Mouse (Mus musculus): ENCODE measurements at regions not wholly inside any gene's neighbourhood (a gene's known extent, or its start where the extent isn't known, plus 50 kb on each side); places are given as distances from the start of the nearest gene placed in this dataset.

GRCm38 (mm10) chr10:17287141-17287540 is 435.9 kb upstream of the Cited2 start:
- WGBS, result 81% methylated on average over 2 of the region's 2 CpGs
- Histone ChIP-seq H3K27ac (ENCODE audit: low read depth, low read length) (no peak overlapping the region), H3K4me1 (ENCODE audit: control insufficient read depth, insufficient read depth, low read depth, low read length) (no peaks in the 10 kb centered on the region), H3K4me2 (ENCODE audit: low read length) (no peak overlapping the region), H3K4me3 (ENCODE audit: low read length) (no peak overlapping the region), H3K27me3 (replicated peaks; ENCODE audit: control insufficient read depth, insufficient read depth, low read length) (no peaks in the 10 kb centered on the region), H3K9me3 (ENCODE audit: control insufficient read depth, low read length) (no peaks in the 10 kb centered on the region), H3K9ac (ENCODE audit: low read depth, low read length) (no peak overlapping the region), H3K36me3 (ENCODE audit: control insufficient read depth, insufficient read depth, low read length) (no peaks in the 10 kb centered on the region)
- ATAC-seq, result no peak

GRCm38 (mm10) chr10:17288231-17288630 is 434.8 kb upstream of the Cited2 start:
- no peak overlapping the region for H3K9ac ChIP-seq (ENCODE audit: low read depth, low read length)

DNA sequence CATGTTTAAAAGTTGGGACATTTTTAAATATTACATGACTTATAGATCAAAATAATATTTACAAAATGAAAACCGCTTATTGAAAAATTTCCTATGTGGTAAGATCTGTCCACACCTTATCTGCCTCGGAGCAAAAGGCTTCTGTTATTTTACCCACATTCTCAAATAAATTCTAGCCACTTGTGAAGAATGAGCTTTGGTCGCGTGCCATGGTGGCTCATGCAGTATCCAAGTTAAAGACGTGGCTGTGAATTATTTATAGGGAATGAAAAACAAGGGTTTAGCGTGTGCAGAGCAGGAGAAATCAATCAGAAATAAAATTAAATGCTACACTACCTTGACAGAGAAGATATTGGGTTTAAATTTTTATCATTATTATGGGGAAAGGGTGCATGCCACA is 430.7 kb upstream of the Cited2 start:
- Histone ChIP-seq H3K27ac (ENCODE audit: low read depth, low read length) (no peak overlapping the region), H3K36me3 (ENCODE audit: control insufficient read depth, insufficient read depth, low read length) (no peaks in the 10 kb centered on the region), H3K4me3 (ENCODE audit: low read length) (no peak overlapping the region), H3K4me2 (ENCODE audit: low read length) (no peak overlapping the region), H3K27me3 (replicated peaks; ENCODE audit: control insufficient read depth, insufficient read depth, low read length) (no peaks in the 10 kb centered on the region), H3K4me1 (ENCODE audit: control insufficient read depth, insufficient read depth, low read depth, low read length) (no peaks in the 10 kb centered on the region), H3K9me3 (ENCODE audit: control insufficient read depth, low read length) (no peaks in the 10 kb centered on the region; the same call in 1 of the 2 replicates), H3K9ac (ENCODE audit: low read depth, low read length) (no peak overlapping the region)
- ATAC-seq, result no peak
- 81% methylated on average over 6 of the region's 6 CpGs for WGBS

More at GRCm38 (mm10) chr10:17288231-17288630, 434.8 kb upstream of the Cited2 start:
- Histone ChIP-seq H3K4me3 (ENCODE audit: low read length) (no peak overlapping the region), H3K9me3 (ENCODE audit: control insufficient read depth, low read length) (no peaks in the 10 kb centered on the region), H3K36me3 (ENCODE audit: control insufficient read depth, insufficient read depth, low read length) (no peaks in the 10 kb centered on the region), H3K27ac (ENCODE audit: low read depth, low read length) (no peak overlapping the region), H3K4me2 (ENCODE audit: low read length) (no peak overlapping the region), H3K27me3 (replicated peaks; ENCODE audit: control insufficient read depth, insufficient read depth, low read length) (no peaks in the 10 kb centered on the region), H3K4me1 (ENCODE audit: control insufficient read depth, insufficient read depth, low read depth, low read length) (no peaks in the 10 kb centered on the region)
- WGBS, result 26% methylated on average over 2 of the region's 2 CpGs
- no peak for ATAC-seq

DNA sequence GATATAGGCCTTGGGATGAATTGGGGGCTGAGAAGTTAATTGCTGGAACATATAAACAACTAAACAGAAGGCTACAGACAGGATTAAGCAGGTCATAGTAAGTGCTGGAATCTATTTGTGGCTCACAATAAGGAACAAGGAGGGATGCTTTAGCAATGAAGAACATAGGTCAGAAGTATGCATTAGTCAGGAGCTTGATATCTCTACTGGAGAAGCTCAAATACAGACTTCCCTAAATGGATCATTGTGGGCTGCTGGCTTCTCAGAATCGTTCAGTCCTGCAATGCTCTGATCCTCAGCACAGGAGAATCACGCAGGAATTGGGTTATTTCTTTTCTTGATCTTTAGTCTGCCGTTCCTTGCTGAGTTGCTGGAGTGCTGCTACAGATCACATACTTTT is 428.6 kb upstream of the Cited2 start:
- no peak overlapping the region for H3K4me2 ChIP-seq (ENCODE audit: low read length)
- no peak overlapping the region for H3K27ac ChIP-seq (ENCODE audit: low read depth, low read length)
- H3K36me3 ChIP-seq (ENCODE audit: control insufficient read depth, insufficient read depth, low read length), result no peaks in the 10 kb centered on the region
- no peaks in the 10 kb centered on the region for H3K27me3 ChIP-seq (replicated peaks; ENCODE audit: control insufficient read depth, insufficient read depth, low read length)
- no peak overlapping the region for H3K4me3 ChIP-seq (ENCODE audit: low read length)
- 85% methylated on average over 3 of the region's 3 CpGs for WGBS
- no peak for ATAC-seq
- no peaks in the 10 kb centered on the region; the same call in 1 of the 2 replicates for H3K9me3 ChIP-seq (ENCODE audit: control insufficient read depth, low read length)
- H3K4me1 ChIP-seq (ENCODE audit: control insufficient read depth, insufficient read depth, low read depth, low read length), result no peaks in the 10 kb centered on the region
- no peak overlapping the region for H3K9ac ChIP-seq (ENCODE audit: low read depth, low read length)

DNA sequence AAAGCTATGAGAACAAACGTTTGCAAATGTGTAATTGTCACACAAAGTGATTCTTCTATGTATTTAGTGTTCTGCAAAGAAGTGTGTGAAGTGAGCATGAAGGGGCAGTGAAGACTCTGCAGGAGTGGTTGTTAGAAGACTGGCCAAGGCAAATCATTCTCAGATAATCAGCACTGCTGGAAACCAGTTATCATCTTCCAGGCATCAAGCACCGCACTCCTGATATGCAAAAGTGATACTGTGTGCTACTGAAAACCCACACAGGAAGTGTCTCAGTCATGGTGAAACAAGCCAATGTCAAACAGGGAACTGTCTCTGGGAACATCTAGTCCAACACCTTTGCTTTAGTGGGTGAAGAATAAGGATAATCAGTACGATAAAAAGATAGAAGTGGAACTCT is 427.9 kb upstream of the Cited2 start:
- 84% methylated on average over 3 of the region's 3 CpGs for WGBS
- no peak for ATAC-seq
- Histone ChIP-seq H3K9ac (ENCODE audit: low read depth, low read length) (no peak overlapping the region), H3K36me3 (ENCODE audit: control insufficient read depth, insufficient read depth, low read length) (no peaks in the 10 kb centered on the region), H3K27ac (ENCODE audit: low read depth, low read length) (no peak overlapping the region), H3K4me3 (ENCODE audit: low read length) (no peak overlapping the region), H3K4me1 (ENCODE audit: control insufficient read depth, insufficient read depth, low read depth, low read length) (no peaks in the 10 kb centered on the region), H3K27me3 (replicated peaks; ENCODE audit: control insufficient read depth, insufficient read depth, low read length) (no peaks in the 10 kb centered on the region), H3K4me2 (ENCODE audit: low read length) (no peak overlapping the region), H3K9me3 (ENCODE audit: control insufficient read depth, low read length) (no peaks in the 10 kb centered on the region; the same call in 1 of the 2 replicates)

DNA sequence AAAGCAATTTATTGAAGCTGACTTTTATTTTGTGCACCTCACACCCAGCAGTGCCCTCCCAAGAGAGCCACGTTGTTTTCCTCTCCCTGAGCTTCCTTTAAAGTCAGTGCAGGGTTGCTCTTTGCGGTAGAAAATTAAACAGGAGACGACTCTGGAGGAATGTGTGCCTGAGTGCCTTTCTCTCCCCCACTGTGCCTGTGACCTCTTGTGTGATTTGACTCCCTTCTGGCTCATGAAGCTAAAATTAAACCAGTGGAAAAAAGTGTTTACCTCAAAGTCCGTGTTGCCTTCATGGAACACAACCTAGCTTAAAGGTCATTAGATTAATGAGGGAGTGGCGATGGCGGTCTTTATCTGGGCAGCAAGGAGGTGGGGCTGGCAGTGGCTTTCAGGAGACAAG is 423.4 kb upstream of the Cited2 start:
- Histone ChIP-seq H3K4me2 (ENCODE audit: low read length) (no peak overlapping the region), H3K4me1 (ENCODE audit: control insufficient read depth, insufficient read depth, low read depth, low read length) (no peaks in the 10 kb centered on the region), H3K27ac (ENCODE audit: low read depth, low read length) (no peak overlapping the region), H3K9ac (ENCODE audit: low read depth, low read length) (no peak overlapping the region), H3K9me3 (ENCODE audit: control insufficient read depth, low read length) (no peaks in the 10 kb centered on the region; the same call in 1 of the 2 replicates), H3K36me3 (ENCODE audit: control insufficient read depth, insufficient read depth, low read length) (no peaks in the 10 kb centered on the region), H3K4me3 (ENCODE audit: low read length) (no peak overlapping the region), H3K27me3 (replicated peaks; ENCODE audit: control insufficient read depth, insufficient read depth, low read length) (no peaks in the 10 kb centered on the region)
- ATAC-seq, result no peak
- WGBS, result 34% methylated on average over 6 of the region's 6 CpGs

DNA sequence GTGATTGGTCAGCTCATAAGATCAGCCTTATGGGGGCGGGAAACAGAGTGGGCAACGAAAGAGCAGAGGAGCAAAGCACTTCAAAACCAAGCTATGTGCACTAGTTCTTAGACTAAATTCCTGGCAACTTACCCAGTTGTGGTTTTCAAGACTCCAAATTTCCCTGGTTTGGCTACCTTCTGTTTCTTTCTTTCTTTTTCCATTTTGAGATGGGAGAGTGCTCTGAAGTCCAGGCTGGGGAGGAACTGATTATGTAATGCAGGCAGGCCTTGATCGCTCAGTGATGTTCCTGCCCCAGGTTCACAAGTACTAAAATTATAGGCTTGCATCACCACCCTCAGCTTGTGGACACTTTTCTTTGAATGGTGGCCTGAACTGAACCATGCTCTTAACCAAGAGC is 396.3 kb upstream of the Cited2 start:
- Histone ChIP-seq H3K27me3 (replicated peaks; ENCODE audit: control insufficient read depth, insufficient read depth, low read length) (no peaks in the 10 kb centered on the region), H3K4me2 (ENCODE audit: low read length) (no peak overlapping the region), H3K36me3 (ENCODE audit: control insufficient read depth, insufficient read depth, low read length) (no peaks in the 10 kb centered on the region), H3K9me3 (ENCODE audit: control insufficient read depth, low read length) (no peaks in the 10 kb centered on the region), H3K4me1 (ENCODE audit: control insufficient read depth, insufficient read depth, low read depth, low read length) (peaks cover 10% of the 10 kb centered on the region), H3K4me3 (ENCODE audit: low read length) (no peak overlapping the region), H3K27ac (ENCODE audit: low read depth, low read length) (no peak overlapping the region), H3K9ac (ENCODE audit: low read depth, low read length) (no peak overlapping the region)
- ATAC-seq, result no peak
- 97% methylated on average over 3 of the region's 3 CpGs for WGBS

DNA sequence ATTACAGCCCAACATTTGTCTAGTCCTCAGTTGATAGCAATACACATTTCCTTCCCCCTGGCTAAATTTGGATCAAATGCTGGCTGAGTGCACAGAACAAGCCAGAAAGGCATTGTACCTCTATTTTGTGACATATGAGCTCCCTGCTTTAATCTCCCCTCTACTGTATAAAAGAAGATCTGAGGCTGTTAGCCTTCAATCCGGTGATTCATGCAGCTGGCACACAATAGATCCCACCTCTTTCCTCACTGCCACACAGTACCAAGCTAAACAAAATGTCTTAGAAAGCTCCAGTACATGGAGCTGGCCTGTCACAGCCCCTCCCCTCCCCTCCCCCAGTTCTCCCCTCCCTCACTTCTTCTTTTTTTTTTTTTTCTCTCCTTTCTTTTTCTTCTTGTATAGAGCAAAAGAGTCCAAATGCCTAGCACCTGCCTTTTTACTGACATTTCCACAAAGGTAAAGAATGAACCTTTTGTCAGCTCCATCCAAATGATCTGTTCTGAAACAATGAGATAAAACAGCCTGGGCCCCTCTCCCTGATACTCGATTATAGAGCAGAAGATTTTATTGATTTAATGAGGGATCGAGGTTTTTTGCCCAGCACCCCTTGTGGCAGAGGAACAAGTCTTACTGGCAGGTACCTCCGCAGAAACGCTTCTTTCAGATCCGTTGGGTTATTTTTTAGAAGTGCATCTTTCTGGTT is 392.0 kb upstream of the Cited2 start:
- H3K9ac ChIP-seq (ENCODE audit: low read depth, low read length), result peak overlapping the region; percentile 66

DNA sequence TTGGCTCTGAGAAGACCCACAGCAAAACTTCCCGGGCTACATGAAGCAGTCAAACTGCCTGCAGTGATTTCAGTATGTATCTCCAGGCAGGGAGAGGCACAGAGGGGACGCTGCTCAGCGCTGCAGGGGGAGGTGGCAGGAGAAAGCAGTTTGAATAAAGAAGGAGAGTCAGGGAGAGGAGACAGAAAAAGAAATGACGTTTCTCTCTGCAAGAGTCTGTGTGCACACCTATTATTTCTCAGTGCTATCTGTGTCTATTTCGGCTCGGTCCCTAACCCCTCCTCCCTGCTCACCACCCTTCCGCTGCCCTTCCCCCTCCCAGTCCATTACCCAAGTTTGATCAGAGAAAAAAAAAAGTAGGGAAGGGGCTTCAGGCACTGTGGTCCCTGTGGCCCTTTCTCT is 391.4 kb upstream of the Cited2 start:
- no peaks in the 10 kb centered on the region for H3K9me3 ChIP-seq (ENCODE audit: control insufficient read depth, low read length)
- under 1% methylated on average over 7 of the region's 7 CpGs for WGBS
- H3K36me3 ChIP-seq (ENCODE audit: control insufficient read depth, insufficient read depth, low read length), result no peaks in the 10 kb centered on the region
- peak overlapping the region; percentile 84 for H3K27ac ChIP-seq (ENCODE audit: low read depth, low read length)
- H3K27me3 ChIP-seq (replicated peaks; ENCODE audit: control insufficient read depth, insufficient read depth, low read length), result no peaks in the 10 kb centered on the region
- peak overlapping the region; percentile 62 for H3K4me2 ChIP-seq (ENCODE audit: low read length)
- H3K9ac ChIP-seq (ENCODE audit: low read depth, low read length), result peak overlapping the region; percentile 66
- H3K4me1 ChIP-seq (ENCODE audit: control insufficient read depth, insufficient read depth, low read depth, low read length), result peaks cover 23% of the 10 kb centered on the region
- peak; percentile 85 for ATAC-seq
- H3K4me3 ChIP-seq (ENCODE audit: low read length), result peak overlapping the region; percentile 40

More for the DNA sequence above, 392.0 kb upstream of the Cited2 start:
- Histone ChIP-seq H3K27me3 (replicated peaks; ENCODE audit: control insufficient read depth, insufficient read depth, low read length) (no peaks in the 10 kb centered on the region), H3K27ac (ENCODE audit: low read depth, low read length) (peak overlapping the region; percentile 84), H3K9me3 (ENCODE audit: control insufficient read depth, low read length) (no peaks in the 10 kb centered on the region), H3K4me2 (ENCODE audit: low read length) (peak overlapping the region; percentile 62), H3K36me3 (ENCODE audit: control insufficient read depth, insufficient read depth, low read length) (no peaks in the 10 kb centered on the region), H3K4me3 (ENCODE audit: low read length) (peak overlapping the region; percentile 40), H3K4me1 (ENCODE audit: control insufficient read depth, insufficient read depth, low read depth, low read length) (peaks cover 23% of the 10 kb centered on the region)
- 3% methylated on average over 6 of the region's 6 CpGs for WGBS
- peak; percentile 77 for ATAC-seq

Data from hindbrain, embryonic 16.5 days (tissue).